Mouse (Mus musculus) embryonic facial prominence, embryonic 12.5 days (tissue): ENCODE measurements around the gene Cpm. TPM values are rescaled to one million over a fixed set of nuclear protein-coding genes. Genes with fewer than 3 reads are reported as not detected.

Experiments used
- ATAC-seq: fragments of 200-750 bp; cut with Nextera tagmentation; 2 replicates; pipeline ENCODE4 v1.8.0; 2017; ENCODE audit not compliant: insufficient number of reproducible peaks, insufficient read depth, low FRiP score, low TSS enrichment
- H3K27ac ChIP-seq: fragments of 300-500 bp; sonication (generic); 2 replicates; pipeline ENCODE4 v1.5.1; 2016; ENCODE audit warnings: mild to moderate bottlenecking
- H3K27me3 ChIP-seq: fragments of 300-500 bp; sonication (generic); 2 replicates; pipeline ENCODE4 v1.6.1; 2016; ENCODE audit warnings: mild to moderate bottlenecking, moderate library complexity
- H3K36me3 ChIP-seq: fragments of 300-500 bp; sonication (generic); 2 replicates; pipeline ENCODE4 v1.6.1; 2016; ENCODE audit warnings: mild to moderate bottlenecking
- H3K4me1 ChIP-seq: fragments of 300-500 bp; sonication (generic); 2 replicates; pipeline ENCODE4 v1.6.1; 2016
- H3K4me2 ChIP-seq: fragments of 300-500 bp; sonication (generic); replicated peaks from 2 replicates; pipeline ENCODE4 v1.6.1; 2016; ENCODE audit warnings: mild to moderate bottlenecking, moderate library complexity
- H3K4me3 ChIP-seq: fragments of 300-500 bp; sonication (generic); 2 replicates; pipeline ENCODE4 v1.5.1; 2016; ENCODE audit warnings: mild to moderate bottlenecking
- H3K9ac ChIP-seq: fragments of 300-500 bp; sonication (generic); 2 replicates; pipeline ENCODE4 v1.6.1; 2016; ENCODE audit warnings: mild to moderate bottlenecking, moderate library complexity
- H3K9me3 ChIP-seq: fragments of 300-500 bp; sonication (generic); 2 replicates; pipeline ENCODE4 v1.6.1; 2016; ENCODE audit warnings: mild to moderate bottlenecking, moderate library complexity
- WGBS: fragments of 180-500 bp; shearing (Covaris S2); methylation state at CpG from one replicate; pipeline ENCODE4 v1.1.7; 2016; 5-methylcytosine and 5-hydroxymethylcytosine counted together
- polyA plus RNA-seq: library from polyadenylated mRNA; unstranded; fragments of >200 nt; fragmentation: Nextera tagmentation; extraction: Ambion mirVana; gene quantifications from 2 replicates; pipeline ENCODE4 v1.2.1, GENCODE M21; 2016

Gene Cpm
- polyA plus RNA-seq, 1 experiment from 2014 or later: 20.4 TPM

- ATAC-seq: no peak
- H3K4me1 ChIP-seq: 0 out of 2 replicates have a peak, but pooled peaks cover 2% of the 10 kb centered on the region
- H3K9me3 ChIP-seq: no peaks in the 10 kb centered on the region
- WGBS: 92% methylated on average over 8 of the region's 8 CpGs
- no peak overlapping the region for H3K4me3 ChIP-seq
- no peaks in the 10 kb centered on the region for H3K36me3 ChIP-seq
- H3K27ac ChIP-seq: no peak overlapping the region
- no peak overlapping the region for H3K9ac ChIP-seq
- peaks cover 10% of the 10 kb centered on the region for H3K27me3 ChIP-seq
- no peak overlapping the region for H3K4me2 ChIP-seq
Measured at GRCm38 (mm10) chr10:117635078-117635771, 5.9 kb downstream of the Cpm start.

GRCm38 (mm10) chr10:117635823-117636589 is 6.7 kb downstream of the Cpm start:
- Histone ChIP-seq H3K9me3 (no peaks in the 10 kb centered on the region), H3K27ac (no peak overlapping the region), H3K4me2 (no peak overlapping the region), H3K4me3 (no peak overlapping the region), H3K27me3 (peaks cover 4% of the 10 kb centered on the region; the same call in 1 of the 2 replicates), H3K9ac (no peak overlapping the region), H3K4me1 (0 out of 2 replicates have a peak, but pooled peaks cover 2% of the 10 kb centered on the region), H3K36me3 (no peaks in the 10 kb centered on the region)
- ATAC-seq: no peak
- 88% methylated on average over 3 of the region's 3 CpGs for WGBS

DNA sequence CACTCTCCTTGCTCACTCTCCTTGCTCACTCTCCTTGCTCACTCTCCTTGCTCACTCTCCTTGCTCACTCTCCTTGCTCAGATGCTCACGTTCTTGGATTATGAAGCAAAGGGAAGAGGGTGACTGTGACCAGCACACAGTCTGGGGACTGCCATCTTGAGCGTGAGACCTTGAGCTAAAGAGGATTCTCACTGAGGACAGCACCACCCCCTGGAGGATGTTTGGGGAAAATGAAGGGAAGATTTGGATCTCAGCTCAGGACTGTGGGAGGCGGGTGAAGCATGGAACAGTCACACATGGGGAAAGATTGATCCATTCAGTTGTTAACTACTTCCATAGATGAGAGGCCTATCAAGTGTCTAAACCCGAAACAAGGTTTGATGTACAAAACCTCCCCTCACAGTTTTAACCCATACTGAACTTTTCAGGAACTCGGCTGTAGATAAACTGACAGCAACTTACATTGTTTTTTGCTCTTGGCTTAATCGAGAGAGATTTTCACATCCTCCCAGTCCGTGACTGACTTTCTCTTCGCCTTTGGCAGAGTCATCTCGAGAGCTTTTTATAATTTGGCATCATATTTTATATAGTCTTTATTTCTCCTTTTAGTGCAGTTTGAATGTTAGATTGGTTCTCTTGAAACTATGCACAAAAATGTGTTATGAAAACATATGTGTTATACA is 7.9 kb downstream of the Cpm start:
- ATAC-seq: no peak
- Histone ChIP-seq H3K27ac (no peak overlapping the region), H3K9me3 (no peaks in the 10 kb centered on the region), H3K4me2 (no peak overlapping the region), H3K36me3 (no peaks in the 10 kb centered on the region), H3K4me1 (0 out of 2 replicates have a peak, but pooled peaks cover 7% of the 10 kb centered on the region), H3K9ac (no peak overlapping the region), H3K27me3 (no peaks in the 10 kb centered on the region), H3K4me3 (no peak overlapping the region)
- 67% methylated on average over 9 of the region's 9 CpGs for WGBS

GRCm38 (mm10) chr10:117637745-117638577 is 8.7 kb downstream of the Cpm start:
- Histone ChIP-seq H3K4me2 (no peak overlapping the region), H3K36me3 (no peaks in the 10 kb centered on the region), H3K4me3 (no peak overlapping the region), H3K27ac (no peak overlapping the region), H3K4me1 (0 out of 2 replicates have a peak, but pooled peaks cover 7% of the 10 kb centered on the region), H3K9me3 (no peaks in the 10 kb centered on the region), H3K9ac (no peak overlapping the region), H3K27me3 (no peaks in the 10 kb centered on the region)
- WGBS: 72% methylated on average over 9 of the region's 9 CpGs
- no peak for ATAC-seq

GRCm38 (mm10) chr10:117638578-117639220 is 9.4 kb downstream of the Cpm start:
- ATAC-seq: no peak
- no peak overlapping the region for H3K9ac ChIP-seq
- WGBS: 92% methylated on average over 7 of the region's 7 CpGs

GRCm38 (mm10) chr10:117639221-117639599 is 9.9 kb downstream of the Cpm start:
- H3K27me3 ChIP-seq: no peaks in the 10 kb centered on the region
- H3K27ac ChIP-seq: no peak overlapping the region
- H3K4me3 ChIP-seq: no peak overlapping the region
- ATAC-seq: no peak
- WGBS: 86% methylated on average over 8 of the region's 8 CpGs
- H3K36me3 ChIP-seq: no peaks in the 10 kb centered on the region
- H3K4me1 ChIP-seq: 0 out of 2 replicates have a peak, but pooled peaks cover 7% of the 10 kb centered on the region
- no peak overlapping the region for H3K9ac ChIP-seq
- H3K4me2 ChIP-seq: no peak overlapping the region
- no peaks in the 10 kb centered on the region for H3K9me3 ChIP-seq

More at GRCm38 (mm10) chr10:117638578-117639220, 9.4 kb downstream of the Cpm start:
- Histone ChIP-seq H3K4me2 (no peak overlapping the region), H3K9me3 (no peaks in the 10 kb centered on the region), H3K36me3 (no peaks in the 10 kb centered on the region), H3K4me1 (0 out of 2 replicates have a peak, but pooled peaks cover 7% of the 10 kb centered on the region), H3K27me3 (no peaks in the 10 kb centered on the region), H3K27ac (no peak overlapping the region), H3K4me3 (no peak overlapping the region)

DNA sequence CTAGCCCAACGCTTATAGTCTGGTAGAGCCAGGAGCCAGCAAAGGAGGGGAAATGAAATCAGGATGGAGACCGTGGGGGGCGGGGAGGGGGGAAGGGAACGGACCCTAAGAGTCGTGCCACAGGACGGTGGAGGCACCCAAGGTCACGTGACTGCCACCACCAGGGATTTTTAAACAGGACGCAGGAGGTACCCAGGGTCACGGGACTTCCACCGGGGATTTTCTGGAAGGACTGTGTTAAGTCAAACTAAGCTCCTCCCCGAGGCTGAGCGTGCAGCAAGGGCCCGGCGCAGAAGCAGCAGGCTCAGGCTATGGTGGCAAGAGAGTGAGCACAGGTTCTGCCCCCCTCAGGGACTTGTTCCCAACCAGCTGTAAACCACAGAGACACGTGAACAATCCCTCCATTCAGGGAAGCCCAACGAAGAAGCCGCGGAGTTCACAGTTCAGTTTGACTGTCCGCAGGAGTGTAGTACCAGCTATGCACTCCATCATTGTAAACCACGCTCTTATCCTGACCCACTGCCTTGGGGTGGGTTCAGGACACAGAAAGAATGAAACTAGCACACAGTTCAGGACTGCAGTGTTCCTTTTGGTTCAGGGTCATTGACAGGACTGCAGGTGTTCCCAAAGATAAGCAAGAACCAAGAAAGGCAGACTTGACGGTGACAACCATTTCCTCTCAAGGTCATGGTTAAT is 10.7 kb downstream of the Cpm start:
- Histone ChIP-seq H3K4me1 (0 out of 2 replicates have a peak, but pooled peaks cover 7% of the 10 kb centered on the region), H3K4me2 (no peak overlapping the region), H3K27me3 (no peaks in the 10 kb centered on the region), H3K9ac (no peak overlapping the region), H3K27ac (no peak overlapping the region), H3K4me3 (no peak overlapping the region), H3K9me3 (no peaks in the 10 kb centered on the region), H3K36me3 (no peaks in the 10 kb centered on the region)
- ATAC-seq: no peak
- 50% methylated on average over 21 of the region's 21 CpGs for WGBS

GRCm38 (mm10) chr10:117640595-117641078 is 11.3 kb downstream of the Cpm start:
- no peak overlapping the region for H3K4me3 ChIP-seq
- no peak for ATAC-seq
- 78% methylated on average over 7 of the region's 7 CpGs for WGBS
- H3K4me2 ChIP-seq: no peak overlapping the region
- H3K36me3 ChIP-seq: no peaks in the 10 kb centered on the region
- H3K9ac ChIP-seq: no peak overlapping the region
- no peak overlapping the region for H3K27ac ChIP-seq
- H3K4me1 ChIP-seq: 0 out of 2 replicates have a peak, but pooled peaks cover 7% of the 10 kb centered on the region
- no peaks in the 10 kb centered on the region for H3K27me3 ChIP-seq
- no peaks in the 10 kb centered on the region for H3K9me3 ChIP-seq

DNA sequence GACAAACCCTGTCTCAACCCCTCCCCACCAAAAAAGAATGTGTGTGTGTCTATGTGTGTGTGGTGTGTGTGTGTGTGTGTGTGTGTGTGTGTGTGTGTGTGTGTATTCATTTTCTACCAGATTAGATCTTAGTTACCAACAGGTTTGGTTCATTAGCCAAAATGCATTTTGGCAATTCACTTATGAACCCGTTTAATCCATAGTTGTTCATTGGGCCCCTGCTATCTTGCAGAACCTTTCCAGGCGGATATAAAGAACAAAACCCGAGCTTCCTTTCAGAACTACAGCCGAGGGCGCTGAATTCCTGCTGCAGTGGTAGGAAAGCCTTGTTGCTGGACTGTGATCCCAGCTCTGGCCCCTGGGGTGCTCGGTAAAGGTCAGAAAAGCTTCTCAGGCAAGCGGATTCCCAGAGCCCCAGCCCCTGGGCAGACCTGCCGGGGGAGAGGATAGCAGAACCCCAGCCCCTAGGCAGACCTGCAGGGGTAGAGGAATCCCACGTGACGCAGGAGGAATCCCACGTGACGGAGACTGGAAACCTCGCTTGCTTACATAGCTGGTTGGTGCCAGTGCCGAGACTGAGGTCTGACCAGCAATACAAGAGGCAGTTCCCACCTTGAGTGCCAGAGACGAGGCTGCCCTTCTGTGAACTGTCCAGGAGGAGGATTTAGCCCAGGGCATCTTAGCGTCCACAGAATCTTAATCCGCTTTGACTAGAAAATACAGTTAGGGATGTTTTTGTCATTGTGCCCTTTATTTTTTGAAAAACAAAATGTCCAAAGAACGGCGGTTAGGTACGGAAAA is 12.3 kb downstream of the Cpm start:
- Histone ChIP-seq H3K36me3 (no peaks in the 10 kb centered on the region), H3K4me1 (0 out of 2 replicates have a peak, but pooled peaks cover 7% of the 10 kb centered on the region), H3K4me2 (peak overlapping the region; percentile 38), H3K4me3 (0 out of 2 replicates have a peak overlapping the region, but pooled peaks have one; percentile 7), H3K9me3 (no peaks in the 10 kb centered on the region), H3K9ac (no peak overlapping the region), H3K27ac (no peak overlapping the region), H3K27me3 (no peaks in the 10 kb centered on the region)
- ATAC-seq: no peak
- 42% methylated on average over 20 of the region's 20 CpGs for WGBS

- Histone ChIP-seq H3K36me3 (no peaks in the 10 kb centered on the region), H3K27ac (no peak overlapping the region), H3K27me3 (no peaks in the 10 kb centered on the region), H3K9me3 (no peaks in the 10 kb centered on the region), H3K4me1 (0 out of 2 replicates have a peak, but pooled peaks cover 7% of the 10 kb centered on the region), H3K9ac (no peak overlapping the region), H3K4me3 (no peak overlapping the region), H3K4me2 (no peak overlapping the region)
- no peak for ATAC-seq
- 73% methylated on average over 9 of the region's 9 CpGs for WGBS
Measured at GRCm38 (mm10) chr10:117642201-117642450, 12.8 kb downstream of the Cpm start.
